Mouse (Mus musculus) cerebellum, postnatal 4 days (tissue): Measurements from ENCODE around the gene Slc5a6.

Experiments used
- DNase-seq, 2 experiments: peaks; one replicate each; pipeline ENCODE4 v3.0.0; 2022; ENCODE audit warnings: low spot score in 2 of 2, mixed read lengths in 1 of 2

Gene Slc5a6

GRCm38 (mm10) chr5:31001560-31001959, 47.2 kb downstream of the Slc5a6 start:
- no peak for DNase-seq

- no peak for DNase-seq
Observed at GRCm38 (mm10) chr5:31000993-31001392, 47.7 kb downstream of the Slc5a6 start.

GRCm38 (mm10) chr5:31000122-31000521, 48.6 kb downstream of the Slc5a6 start:
- DNase-seq = no peak

- DNase-seq = no peak
Observed at GRCm38 (mm10) chr5:30999324-30999723, 49.4 kb downstream of the Slc5a6 start.

- no peak for DNase-seq
Observed at GRCm38 (mm10) chr5:30998306-30998705, 50.4 kb downstream of the Slc5a6 start.

- DNase-seq = no peak
Observed at GRCm38 (mm10) chr5:30994910-30995635, 53.7 kb downstream of the Slc5a6 start.

- DNase-seq = no peak
Observed at GRCm38 (mm10) chr5:30994074-30994473, 54.6 kb downstream of the Slc5a6 start.

GRCm38 (mm10) chr5:30992980-30993676, 55.6 kb downstream of the Slc5a6 start:
- DNase-seq = no peak
